ENCODE assay signal across 27 mouse cellular contexts in genomic region chr17:9741321-9741720, GRCm38 (mm10).
"Had no signal": no experiment of that assay in that cellular context is flagged by ENCODE, and none has a peak within 500 bp of the region (broad histone marks: within the 10 kb centered on the region; RNA-seq: fewer than 3 reads in every experiment).

No protein-coding gene starts in this region.

- H3K4me1 ChIP-seq: heart, embryonic 15.5 days; hindbrain, embryonic 13.5 days; hindbrain, embryonic 15.5 days; kidney, embryonic 15.5 days; limb, embryonic 13.5 days; limb, embryonic 15.5 days; liver, embryonic 12.5 days had no signal

- H3K4me3 ChIP-seq: gastrocnemius, adult 2 months; heart, embryonic 13.5 days; heart, embryonic 15.5 days; hindbrain, embryonic 13.5 days; hindbrain, embryonic 15.5 days; kidney, embryonic 15.5 days; left cerebral cortex, adult 2 months; limb, embryonic 13.5 days; limb, embryonic 15.5 days; liver, embryonic 12.5 days had no signal

- H3K27ac ChIP-seq: gastrocnemius, adult 2 months; heart, embryonic 13.5 days; heart, embryonic 15.5 days; hindbrain, embryonic 13.5 days; hindbrain, embryonic 15.5 days; hindbrain, postnatal 0 days; kidney, embryonic 15.5 days; kidney, postnatal 0 days; left cerebral cortex, adult 2 months; limb, embryonic 13.5 days; limb, embryonic 15.5 days; liver, embryonic 12.5 days; liver, embryonic 14.5 days had no signal

- ATAC-seq: hindbrain, postnatal 0 days; intestine, embryonic 16.5 days; liver, embryonic 12.5 days had no signal

- H3K36me3 ChIP-seq: heart, embryonic 13.5 days; heart, embryonic 15.5 days; hindbrain, embryonic 13.5 days; hindbrain, embryonic 15.5 days; kidney, embryonic 15.5 days; limb, embryonic 13.5 days; limb, embryonic 15.5 days; liver, embryonic 12.5 days had no signal

- H3K27me3 ChIP-seq: heart, embryonic 13.5 days; heart, embryonic 15.5 days; hindbrain, embryonic 13.5 days; hindbrain, embryonic 15.5 days; kidney, embryonic 15.5 days; limb, embryonic 15.5 days; liver, embryonic 12.5 days had no signal

- H3K9ac ChIP-seq: heart, embryonic 13.5 days; heart, embryonic 15.5 days; hindbrain, embryonic 13.5 days; hindbrain, embryonic 15.5 days; kidney, embryonic 15.5 days; limb, embryonic 13.5 days; limb, embryonic 15.5 days; liver, embryonic 12.5 days; liver, embryonic 14.5 days had no signal

- H3K4me2 ChIP-seq: heart, embryonic 11.5 days; heart, embryonic 13.5 days; heart, embryonic 15.5 days; hindbrain, embryonic 13.5 days; hindbrain, embryonic 15.5 days; kidney, embryonic 15.5 days; limb, embryonic 13.5 days; limb, embryonic 15.5 days; liver, embryonic 12.5 days had no signal

- DNase-seq: gastrocnemius, adult 2 months; gastrocnemius, postnatal 10 days; gastrocnemius, postnatal 25 days; heart, adult 18-20 months; heart, postnatal 14 days; heart, postnatal 36 days; kidney, adult 11 months; kidney, adult 2 months; kidney, adult 9 months; kidney, postnatal 14 days; kidney, postnatal 36 days; layer of hippocampus, adult 9-11 months; left cerebral cortex, postnatal 4 days had no signal

- H3K9me3 ChIP-seq: heart, embryonic 13.5 days; heart, embryonic 15.5 days; hindbrain, embryonic 13.5 days; hindbrain, embryonic 15.5 days; kidney, embryonic 15.5 days; limb, embryonic 13.5 days; limb, embryonic 15.5 days; liver, embryonic 12.5 days had no signal
